Mouse (Mus musculus) liver, embryonic 14.5 days (tissue): ENCODE data around the gene Ccdc63.

Experiments used
- CTCF ChIP-seq: IDR thresholded peaks from 2 replicates; pipeline ENCODE4 v1.5.1; 2016; ENCODE audit warnings: antibody characterized with exemption, low read depth, control low read depth
- EP300 ChIP-seq: IDR thresholded peaks from 2 replicates; pipeline ENCODE4 v1.6.1; 2016; ENCODE audit warnings: antibody characterized with exemption, low read depth

DNA sequence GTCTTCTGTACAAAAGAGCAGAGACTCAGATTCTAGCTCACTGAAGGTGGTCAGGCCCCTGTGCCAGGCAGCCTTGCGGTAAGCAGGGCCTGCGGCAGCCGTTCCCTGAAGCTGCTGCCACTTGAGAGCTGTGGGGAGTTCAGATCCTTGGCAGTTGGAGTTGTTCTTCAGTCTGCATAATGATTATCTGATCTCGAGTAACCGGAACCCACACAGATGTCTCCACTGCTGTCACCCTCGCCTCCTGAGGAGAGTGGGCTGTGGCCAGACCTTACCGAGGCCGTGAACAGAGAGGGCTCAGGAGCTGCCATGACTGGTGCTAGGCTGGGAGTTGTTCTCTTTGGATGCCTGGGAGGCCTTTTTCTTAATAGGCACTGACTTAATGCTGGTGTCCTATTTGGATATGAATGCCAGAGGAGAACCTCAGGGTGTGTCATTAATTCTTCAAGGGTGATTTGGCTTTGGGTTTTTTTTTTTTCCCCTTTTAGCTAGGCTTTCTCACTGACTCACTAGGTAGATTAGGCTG, 26.1 kb upstream of the Ccdc63 start:
- TF ChIP-seq CTCF (no peak), EP300 (no peak)
